Mouse (Mus musculus) heart, postnatal 0 days (tissue): Measurements from ENCODE around the gene Ssh2.

ENCODE experiments used
- CTCF ChIP-seq: IDR thresholded peaks from 2 replicates; pipeline ENCODE4 v1.5.1; 2016; ENCODE audit warnings: antibody characterized with exemption, control low read depth, low read depth
- EP300 ChIP-seq: IDR thresholded peaks from 2 replicates; pipeline ENCODE4 v1.6.1; 2016; ENCODE audit warnings: antibody characterized with exemption, low read depth

GRCm38 (mm10) chr11:77441020-77441419, 224.9 kb downstream of the Ssh2 start:
- TF ChIP-seq CTCF (no peak), EP300 (no peak)
